Comparison of ENCODE assay signal across 25 mouse cellular contexts in genomic region chr16:38001766-38002165, GRCm38 (mm10).
DNase-seq lines count a peak whose midpoint lies in the region; ATAC-seq lines count a peak whose summit lies in the region.
"Had no signal": no experiment of that assay in that cellular context is flagged by ENCODE, and none has a peak within 500 bp of the region (broad histone marks: within the 10 kb centered on the region; RNA-seq: fewer than 3 reads in every experiment).

No protein-coding gene starts in this region.

- no peak overlapping the region for H3K4me3 ChIP-seq in heart, embryonic 10.5 days
- H3K4me3 ChIP-seq in midbrain, embryonic 10.5 days: no peak overlapping the region
- H3K4me3 ChIP-seq in midbrain, embryonic 16.5 days (ENCODE audit: low read depth, low read length): no peak overlapping the region
- H3K4me3 ChIP-seq: erythroblast, embryonic 14.5 days; forebrain, embryonic 12.5 days; intestine, embryonic 15.5 days; limb, embryonic 12.5 days; liver, embryonic 13.5 days; stomach, embryonic 15.5 days had no signal

- H3K4me1 ChIP-seq in heart, embryonic 10.5 days: peaks cover 12% of the 10 kb centered on the region
- H3K4me1 ChIP-seq in midbrain, embryonic 10.5 days: peaks cover 24% of the 10 kb centered on the region
- peaks cover 3% of the 10 kb centered on the region for H3K4me1 ChIP-seq in midbrain, embryonic 16.5 days (ENCODE audit: control insufficient read depth, insufficient read depth, low read length)
- H3K4me1 ChIP-seq: intestine, embryonic 15.5 days; liver, embryonic 13.5 days; stomach, embryonic 15.5 days had no signal

- H3K27ac ChIP-seq in heart, embryonic 10.5 days: no peak overlapping the region
- peak overlapping the region; percentile 58 for H3K27ac ChIP-seq in midbrain, embryonic 10.5 days (replicated peaks)
- H3K27ac ChIP-seq in midbrain, embryonic 16.5 days (ENCODE audit: low read length): no peak overlapping the region
- H3K27ac ChIP-seq: hindbrain, embryonic 14.5 days; intestine, embryonic 15.5 days; limb, embryonic 12.5 days; liver, embryonic 13.5 days; macrophage; stomach, embryonic 15.5 days had no signal

- no peak for ATAC-seq in midbrain, embryonic 16.5 days
- ATAC-seq: intestine, embryonic 15.5 days had no signal

- DNase-seq in heart, embryonic 10.5 days (ENCODE audit: low spot score): peak; percentile 14
- no peak for DNase-seq in heart, postnatal 25 days (ENCODE audit: low spot score)
- no peak for DNase-seq in midbrain, embryonic 10.5 days (ENCODE audit: low spot score)
- peak; percentile 48 for DNase-seq in A20 (ENCODE audit: low read depth, low spot score)
- DNase-seq in ZHBTc4 (ENCODE audit: low read depth, low spot score): peak; percentile 28
- no peak for DNase-seq in frontal cortex, adult 2 months (ENCODE audit: extremely low spot score in 1 of 2, low spot score in 1 of 2)
- DNase-seq: adrenal gland, adult 8-10 months; cerebellum, adult 2 months; cerebellum, postnatal 14 days; gastrocnemius, postnatal 25 days; heart, postnatal 4 days; kidney, adult 9 months; liver, embryonic 13.5 days; lung, adult 2 months; lung, postnatal 10 days; right cerebral cortex, postnatal 25 days had no signal

- H3K27me3 ChIP-seq in heart, embryonic 10.5 days (ENCODE audit: insufficient read depth, poor library complexity, severe bottlenecking): no peaks in the 10 kb centered on the region
- H3K27me3 ChIP-seq in midbrain, embryonic 10.5 days (ENCODE audit: low read depth, poor library complexity, severe bottlenecking): no peaks in the 10 kb centered on the region
- H3K27me3 ChIP-seq in midbrain, embryonic 16.5 days (ENCODE audit: control insufficient read depth, insufficient read depth, low read depth, low read length): no peaks in the 10 kb centered on the region
- H3K27me3 ChIP-seq: forebrain, embryonic 12.5 days; intestine, embryonic 15.5 days; limb, embryonic 12.5 days; liver, embryonic 13.5 days; stomach, embryonic 15.5 days had no signal

- no peak overlapping the region for H3K9ac ChIP-seq in midbrain, embryonic 16.5 days (ENCODE audit: low read depth, low read length)
- H3K9ac ChIP-seq: forebrain, embryonic 12.5 days; hindbrain, embryonic 14.5 days; intestine, embryonic 15.5 days; limb, embryonic 12.5 days; liver, embryonic 13.5 days; stomach, embryonic 15.5 days had no signal

- H3K36me3 ChIP-seq in heart, embryonic 10.5 days: no peaks in the 10 kb centered on the region
- no peaks in the 10 kb centered on the region; the same call in 1 of the 2 replicates for H3K36me3 ChIP-seq in midbrain, embryonic 10.5 days
- H3K36me3 ChIP-seq in midbrain, embryonic 16.5 days (ENCODE audit: control insufficient read depth, insufficient read depth, low read length): no peaks in the 10 kb centered on the region
- H3K36me3 ChIP-seq: forebrain, embryonic 12.5 days; intestine, embryonic 15.5 days; limb, embryonic 12.5 days; liver, embryonic 13.5 days; stomach, embryonic 15.5 days had no signal

- WGBS in heart, embryonic 10.5 days: 55% methylated on average over 2 of the region's 2 CpGs
- WGBS in midbrain, embryonic 10.5 days: 48% methylated on average over 2 of the region's 2 CpGs
- 44% methylated on average over 2 of the region's 2 CpGs for WGBS in midbrain, embryonic 16.5 days

- H3K9me3 ChIP-seq in heart, embryonic 10.5 days: no peaks in the 10 kb centered on the region
- no peaks in the 10 kb centered on the region for H3K9me3 ChIP-seq in midbrain, embryonic 10.5 days (replicated peaks)
- no peaks in the 10 kb centered on the region for H3K9me3 ChIP-seq in midbrain, embryonic 16.5 days (replicated peaks; ENCODE audit: control insufficient read depth, low read length, poor library complexity, severe bottlenecking)
- H3K9me3 ChIP-seq: forebrain, embryonic 12.5 days; intestine, embryonic 15.5 days; limb, embryonic 12.5 days; liver, embryonic 13.5 days; stomach, embryonic 15.5 days had no signal

- intact Hi-C loops in heart, postnatal 25 days (cut with DNase I): no loop called here

- no peak overlapping the region for H3K4me2 ChIP-seq in midbrain, embryonic 16.5 days (ENCODE audit: low read length)
- H3K4me2 ChIP-seq: forebrain, embryonic 12.5 days; heart, embryonic 11.5 days; hindbrain, embryonic 14.5 days; intestine, embryonic 15.5 days; limb, embryonic 12.5 days; liver, embryonic 13.5 days; stomach, embryonic 15.5 days had no signal

Comparison
In these comparisons a context has a peak if more than half of its experiments do, and no peak if none do; other contexts are left out.
1. DNase-seq: peak in heart, embryonic 10.5 days (single experiment), A20 (single experiment) and ZHBTc4 (single experiment); none in heart, postnatal 25 days (single experiment), midbrain, embryonic 10.5 days (single experiment) and frontal cortex, adult 2 months (0 of 2).